Mouse (Mus musculus) heart, postnatal 4 days (tissue): ENCODE data around the gene Col6a4. TPM values are rescaled to one million over a fixed set of nuclear protein-coding genes. Genes with fewer than 3 reads are reported as not detected.

Source experiments
- DNase-seq: peaks from one replicate; pipeline ENCODE4 v3.0.0; 2021
- total RNA-seq, 2 experiments: library from RNA; stranded (reverse); gene quantifications; 2 replicates each; pipeline ENCODE4 v1.2.3; 2021

Col6a4 gene
- total RNA-seq = under 1 TPM; 0.07 to 0.09 TPM

DNA sequence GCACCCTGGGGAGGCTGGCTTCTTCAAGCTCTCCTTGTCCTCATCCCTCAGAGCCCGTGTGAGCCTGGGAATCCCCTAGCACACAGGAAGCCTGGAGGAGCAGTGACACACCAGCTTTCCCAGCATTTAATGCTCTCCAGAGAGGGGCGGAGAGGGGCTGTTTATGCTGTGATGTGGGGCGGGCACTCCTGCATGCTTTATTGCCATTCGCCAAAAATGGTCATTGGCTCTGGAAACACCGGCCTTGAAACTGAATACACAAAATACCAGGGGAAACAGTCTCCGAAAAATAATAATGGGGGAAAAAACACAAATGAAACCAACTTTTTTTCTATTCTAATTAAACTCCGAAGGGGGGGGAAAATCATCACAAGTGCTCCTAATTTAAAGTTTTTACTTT is at the start of gene Col6a4:
Col6a4 (minus strand) TSS at position 101 of the 400 bp plus-strand sequence.
- DNase-seq = no peak

DNA sequence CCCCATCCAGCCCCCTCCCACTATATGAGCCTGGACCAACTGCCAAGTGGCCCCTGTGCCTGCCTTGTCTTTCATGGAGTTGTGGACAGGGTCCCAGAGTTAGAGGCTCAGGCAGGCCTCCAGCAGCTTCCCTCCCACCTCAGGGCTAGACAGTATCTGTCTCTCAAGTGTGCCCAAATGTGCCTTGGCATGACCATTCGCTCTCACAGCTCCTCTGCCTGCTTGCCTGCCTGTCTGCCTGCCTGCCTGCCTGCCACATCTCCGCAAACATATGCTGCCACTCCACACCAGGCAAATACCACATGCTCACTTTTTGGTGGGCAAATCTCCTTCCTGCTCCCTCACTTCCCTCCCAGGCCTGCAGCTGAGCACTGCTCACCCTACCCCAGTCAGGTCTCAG is 49.0 kb upstream of the Col6a4 start:
- no peak for DNase-seq

DNA sequence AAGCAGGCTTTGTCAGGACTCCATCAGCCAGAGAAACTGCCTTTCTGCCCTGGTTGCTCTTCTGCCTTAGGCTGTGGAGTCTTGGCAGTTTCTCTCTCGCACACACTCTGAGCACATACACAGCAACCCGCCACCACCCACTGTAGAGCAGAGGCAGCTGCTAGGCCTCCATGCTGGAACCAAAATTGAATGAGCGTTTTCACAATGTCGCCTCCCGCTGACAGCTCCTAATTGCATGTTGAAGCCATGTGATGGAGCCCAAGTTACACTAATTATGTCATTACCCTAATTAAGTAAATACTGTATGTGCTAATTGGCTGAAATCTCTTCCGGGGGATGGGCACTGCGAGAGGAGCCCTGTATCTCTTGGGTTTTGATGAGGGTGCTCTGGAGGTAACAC is 47.6 kb upstream of the Col6a4 start:
- no peak for DNase-seq

DNA sequence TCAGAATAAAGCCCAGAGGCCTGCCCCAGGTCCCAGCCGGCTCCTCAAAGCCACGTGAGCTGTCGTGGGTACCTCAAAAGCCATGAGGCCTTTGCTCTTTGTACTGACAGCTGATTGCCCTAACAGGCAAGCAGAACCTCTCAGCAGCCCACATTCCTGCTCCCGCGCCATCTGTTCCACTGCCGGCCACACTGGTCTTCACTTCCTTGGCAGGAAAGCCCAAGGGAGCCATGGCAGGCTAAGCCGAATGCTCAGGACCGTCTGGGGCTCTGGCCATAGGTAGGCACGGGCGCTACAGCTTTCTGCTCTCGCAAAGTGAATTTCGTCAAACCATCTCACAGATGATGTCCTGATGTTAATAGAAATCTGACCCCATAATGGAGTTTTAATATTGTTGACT is 45.4 kb upstream of the Col6a4 start:
- no peak for DNase-seq

DNA sequence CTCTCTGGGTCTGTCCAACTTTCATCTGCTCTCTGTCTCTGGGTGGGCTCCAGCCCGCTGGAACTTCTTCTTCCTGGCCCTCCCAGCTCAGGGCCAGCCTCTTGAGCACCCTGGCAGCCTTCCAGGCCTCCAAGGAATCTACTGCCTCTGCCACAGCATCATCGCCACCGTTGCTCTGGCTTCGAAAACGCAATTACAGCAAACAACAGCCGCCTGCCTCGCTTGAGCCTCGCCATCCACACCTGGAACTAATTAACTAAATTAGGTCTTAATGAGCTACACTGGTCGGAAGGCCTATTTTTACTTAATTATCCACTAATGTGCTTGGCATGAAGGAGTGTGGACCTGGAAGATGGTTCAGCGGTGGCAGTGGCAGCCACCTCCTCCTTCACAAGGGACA is 43.2 kb upstream of the Col6a4 start:
- DNase-seq = no peak

DNA sequence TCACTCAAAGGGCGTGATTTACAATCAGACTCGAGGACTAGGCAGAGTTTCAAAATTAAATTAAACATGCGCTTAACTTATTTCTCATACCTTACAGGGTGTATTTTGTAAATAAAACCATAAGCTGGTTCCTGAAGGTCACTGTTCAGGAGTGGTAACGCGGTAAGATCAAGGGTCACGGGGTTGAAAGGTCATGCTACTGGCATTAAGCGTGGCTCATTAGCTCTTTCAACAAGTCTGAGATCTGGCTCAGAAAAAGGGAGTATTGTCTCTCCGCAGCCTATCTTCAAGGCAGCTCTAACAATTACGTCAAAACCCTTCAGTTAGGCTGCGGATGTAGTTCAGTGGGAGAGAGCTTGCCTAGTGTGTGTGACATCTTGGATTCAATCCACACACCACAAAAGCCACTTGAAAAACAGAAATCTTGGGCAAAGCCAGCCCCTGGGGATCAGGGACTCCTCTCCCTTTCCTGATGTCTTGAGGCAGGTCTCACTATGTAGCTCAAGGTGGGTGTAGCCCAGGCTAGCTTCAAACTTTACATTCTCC is 41.2 kb upstream of the Col6a4 start:
- no peak for DNase-seq

DNA sequence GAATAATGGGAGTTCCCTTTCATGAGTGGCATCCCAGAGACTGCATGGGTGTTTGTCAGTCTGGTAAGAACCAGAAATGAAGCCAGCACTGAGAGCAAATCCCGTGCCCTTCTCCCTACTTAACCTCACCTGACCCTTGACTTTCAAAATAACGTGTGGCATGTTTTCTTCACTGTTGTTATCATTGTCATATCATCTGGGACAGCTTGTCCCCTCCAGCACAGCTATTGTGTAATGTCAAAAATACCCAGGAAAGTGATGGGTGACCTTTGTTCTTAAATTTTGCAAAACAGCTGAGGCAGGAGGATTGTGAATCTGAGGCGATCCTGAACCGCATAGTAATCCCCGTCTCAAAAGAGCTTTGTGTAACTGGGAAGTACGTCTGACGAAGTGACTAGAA is 33.7 kb upstream of the Col6a4 start:
- DNase-seq = no peak

DNA sequence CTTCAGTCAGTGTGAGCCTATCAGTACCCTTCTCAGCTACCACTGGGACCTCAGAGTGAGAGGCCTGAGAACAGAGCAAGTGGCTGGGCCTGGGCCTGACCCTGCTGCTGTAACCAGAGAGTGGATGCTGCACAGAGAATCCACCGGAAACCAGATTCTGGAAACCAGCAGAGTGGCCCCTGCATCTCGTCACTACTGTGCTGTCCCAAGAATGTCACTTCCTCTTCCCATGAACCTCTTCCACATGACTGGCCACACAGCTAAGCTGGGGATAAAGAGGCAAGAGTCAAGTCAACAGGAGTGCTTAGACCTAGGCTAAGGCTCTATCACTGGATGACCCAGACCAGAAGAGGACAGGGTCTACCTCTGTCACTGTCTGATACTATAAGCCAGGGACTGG is 32.5 kb upstream of the Col6a4 start:
- DNase-seq = no peak

DNA sequence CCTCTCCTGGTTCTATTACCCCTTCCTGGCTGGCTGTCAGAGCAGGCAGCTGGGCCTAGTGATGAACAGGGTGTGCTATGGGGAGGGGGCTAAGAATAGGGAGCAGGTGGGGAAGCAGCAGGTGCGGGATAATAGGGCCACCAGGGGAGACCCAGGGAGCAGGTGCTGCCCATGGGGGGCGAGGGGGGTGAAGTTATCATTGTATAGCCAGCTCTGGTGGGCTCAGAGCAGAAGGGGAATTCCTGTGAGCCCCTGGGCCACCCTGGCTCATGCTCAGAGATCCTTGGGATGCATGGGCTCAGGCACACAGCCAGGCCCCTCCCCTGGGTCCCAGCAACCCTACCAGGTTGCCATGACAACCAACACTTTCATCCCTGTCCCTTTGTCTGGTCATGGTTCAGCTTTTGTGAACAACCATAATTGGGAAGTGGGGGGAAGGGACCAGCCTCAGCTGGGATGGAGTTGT is 30.2 kb upstream of the Col6a4 start:
- DNase-seq = no peak

DNA sequence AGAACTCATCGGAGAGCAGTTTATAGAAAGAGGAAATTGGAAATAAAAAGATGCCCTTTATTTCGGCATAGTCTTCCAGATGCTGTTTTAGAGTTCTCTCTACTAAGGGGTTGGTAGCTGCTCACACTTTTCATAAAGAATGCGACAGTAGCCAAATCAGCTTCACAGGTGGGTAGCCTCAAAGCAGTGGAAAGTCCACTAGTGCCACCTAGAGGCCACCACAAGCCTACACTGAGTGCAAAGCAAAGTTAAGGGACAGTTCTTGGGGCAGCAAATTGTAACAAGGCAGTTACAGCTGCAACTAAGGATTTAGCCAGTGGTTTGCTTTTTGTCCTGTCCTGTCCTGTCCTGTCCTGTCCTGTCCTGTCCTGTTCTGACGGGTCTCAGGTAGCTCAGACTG is 27.0 kb upstream of the Col6a4 start:
- DNase-seq = peak; percentile 20

DNA sequence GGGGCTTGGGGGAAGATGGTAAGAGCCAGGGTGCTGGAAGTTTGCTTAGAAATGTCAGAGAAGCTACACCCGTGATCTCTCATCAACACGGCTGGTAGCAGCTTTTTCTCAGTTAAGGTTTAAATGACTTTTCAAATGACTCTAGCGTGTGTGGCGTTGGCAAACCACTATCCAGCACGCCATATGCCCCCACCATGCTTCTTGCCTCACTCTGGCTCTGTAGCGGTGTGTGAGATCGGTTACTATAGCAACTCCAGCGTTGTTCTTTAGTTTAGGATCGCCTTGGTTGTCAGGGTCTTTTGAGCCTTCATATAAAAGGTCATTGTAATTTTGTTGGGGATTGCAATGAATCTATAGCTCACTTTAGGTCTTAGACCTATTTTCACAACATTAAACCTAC is 22.5 kb upstream of the Col6a4 start:
- DNase-seq = no peak

DNA sequence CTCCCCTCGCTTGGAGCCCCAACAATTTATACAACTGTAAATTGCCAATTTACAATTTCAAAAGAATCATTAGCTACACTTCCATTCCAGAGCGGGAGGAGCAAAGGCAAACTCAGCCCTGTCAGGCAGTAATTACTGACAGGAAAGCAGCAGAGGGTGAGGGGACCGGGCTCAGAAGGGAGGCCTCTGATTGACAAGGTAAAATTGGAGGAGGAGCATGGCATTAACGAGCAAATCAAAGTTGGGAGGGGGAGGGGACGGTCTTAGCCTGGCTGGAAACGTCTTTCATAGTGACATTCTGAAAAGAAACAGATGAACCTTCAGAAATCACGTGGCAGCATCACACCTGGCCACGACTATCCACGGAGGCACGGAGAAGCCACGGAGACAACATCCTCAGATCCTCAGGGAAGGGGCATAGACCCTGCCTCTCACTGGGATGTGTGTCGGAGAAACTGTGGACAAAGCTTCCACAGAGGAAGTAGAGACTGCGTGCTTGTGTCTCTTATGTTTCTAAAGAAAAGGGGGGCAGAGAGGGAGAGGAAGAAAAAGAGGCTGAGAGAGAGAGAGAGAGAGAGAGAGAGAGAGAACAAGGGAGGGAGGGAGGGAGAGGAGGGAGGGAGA is 19.3 kb upstream of the Col6a4 start:
- DNase-seq = no peak

DNA sequence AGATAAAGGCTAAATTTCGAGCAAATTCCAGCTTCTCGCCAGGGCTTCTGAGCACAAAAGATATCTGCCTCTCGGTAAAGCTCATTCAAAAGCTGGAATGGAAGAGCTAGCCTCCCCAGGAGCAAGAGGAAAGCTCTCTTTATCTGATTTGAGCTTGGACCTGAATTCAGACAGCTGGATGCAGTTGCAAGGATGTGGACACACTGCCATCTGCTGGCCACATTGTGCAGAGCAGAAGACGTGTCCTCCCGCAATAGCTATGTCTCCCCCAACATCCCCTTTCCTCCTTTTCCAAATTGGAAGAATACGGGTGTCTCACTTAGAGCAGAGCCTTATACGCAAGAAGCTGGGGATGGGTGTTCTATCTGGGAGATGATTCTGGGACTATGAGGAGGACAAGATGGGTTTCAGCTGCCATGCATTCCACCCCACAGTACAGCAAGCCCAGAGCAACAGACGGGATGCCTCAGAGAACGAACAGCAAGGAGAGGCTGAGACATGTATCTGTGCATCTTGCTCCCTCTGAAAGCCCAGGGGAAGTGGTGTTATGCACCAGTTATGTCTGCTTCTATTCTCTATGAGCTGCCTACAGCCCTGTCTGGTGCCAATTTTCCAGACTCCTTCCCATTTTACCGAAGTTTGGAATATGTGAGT is 16.3 kb upstream of the Col6a4 start:
- peak; percentile 83 for DNase-seq

DNA sequence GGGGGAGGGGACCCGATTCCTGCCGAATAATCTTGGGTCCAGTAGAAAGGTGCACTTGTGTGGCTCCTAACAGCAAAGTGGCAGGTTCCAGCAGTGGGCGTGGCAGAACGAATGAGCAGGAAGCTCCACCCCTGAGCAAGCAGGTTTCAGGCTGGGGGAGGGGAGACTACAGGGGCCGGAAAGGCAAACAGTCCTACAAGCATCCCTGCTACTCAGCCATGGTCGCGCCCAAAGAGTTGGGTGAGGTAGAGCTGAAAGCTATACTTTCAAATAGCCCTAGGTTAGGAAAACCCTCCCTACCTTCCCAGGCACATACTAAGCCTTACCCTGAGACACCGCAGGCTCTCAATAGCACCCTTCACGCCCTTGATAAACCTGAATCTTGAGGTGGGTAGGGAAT is 9.7 kb upstream of the Col6a4 start:
- DNase-seq = no peak

DNA sequence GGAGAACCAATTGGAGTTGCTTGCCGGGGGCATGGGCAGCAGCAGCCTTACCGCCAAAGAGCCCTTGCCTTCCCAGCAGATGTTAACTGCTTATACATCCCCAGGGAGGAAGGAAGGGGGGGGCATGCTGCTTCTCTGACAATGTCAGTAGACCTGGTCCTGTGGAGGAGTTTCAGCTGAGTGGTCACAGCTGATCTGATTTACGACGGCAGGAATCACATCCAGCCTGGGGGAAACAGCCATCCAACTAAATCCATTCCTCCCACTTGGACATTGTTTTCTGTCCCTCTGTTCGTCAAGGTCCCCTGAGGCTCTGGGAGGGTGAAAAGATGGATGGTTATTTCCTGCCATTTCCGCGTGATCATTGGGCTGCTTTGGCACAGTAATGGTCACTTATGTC is 7.8 kb upstream of the Col6a4 start:
- no peak for DNase-seq

DNA sequence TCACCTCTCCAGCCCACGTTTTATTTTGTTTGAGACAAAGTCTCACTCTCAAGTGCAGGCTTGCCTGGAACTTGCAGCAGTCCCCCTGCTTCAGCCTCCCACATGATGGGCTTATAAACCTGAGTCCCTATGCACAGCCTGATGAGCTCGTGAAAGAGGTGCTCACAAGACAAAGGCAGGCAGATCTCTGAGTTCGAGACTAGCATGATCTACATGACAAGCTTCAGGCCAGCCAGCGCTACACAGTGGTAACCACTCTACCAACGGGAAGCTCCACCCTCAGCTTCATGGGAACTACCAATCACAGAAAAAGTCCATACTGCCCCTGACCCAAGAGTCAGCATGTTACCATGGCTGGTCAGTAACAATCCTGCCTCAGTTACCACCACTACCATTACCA is 4.6 kb upstream of the Col6a4 start:
- DNase-seq = no peak

DNA sequence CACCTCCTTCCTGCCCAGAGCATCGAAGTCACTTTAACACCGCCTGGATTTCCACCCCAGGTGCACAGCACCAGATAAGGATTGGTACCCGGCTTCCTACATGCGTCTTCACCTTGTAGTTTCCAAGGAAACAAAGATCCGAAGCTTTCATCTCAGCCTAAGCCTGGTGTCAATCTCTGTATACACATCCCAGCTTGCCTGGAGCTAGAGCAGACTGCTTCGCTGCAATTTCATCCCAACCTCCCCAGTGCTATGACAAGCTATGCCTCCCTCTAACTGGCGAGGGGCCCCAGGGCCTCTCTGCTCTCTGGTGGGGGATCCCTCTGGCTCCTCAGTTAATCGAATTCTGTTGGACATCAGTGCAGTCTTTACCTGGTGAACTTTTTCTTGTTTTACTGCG is 3.7 kb upstream of the Col6a4 start:
- no peak for DNase-seq

DNA sequence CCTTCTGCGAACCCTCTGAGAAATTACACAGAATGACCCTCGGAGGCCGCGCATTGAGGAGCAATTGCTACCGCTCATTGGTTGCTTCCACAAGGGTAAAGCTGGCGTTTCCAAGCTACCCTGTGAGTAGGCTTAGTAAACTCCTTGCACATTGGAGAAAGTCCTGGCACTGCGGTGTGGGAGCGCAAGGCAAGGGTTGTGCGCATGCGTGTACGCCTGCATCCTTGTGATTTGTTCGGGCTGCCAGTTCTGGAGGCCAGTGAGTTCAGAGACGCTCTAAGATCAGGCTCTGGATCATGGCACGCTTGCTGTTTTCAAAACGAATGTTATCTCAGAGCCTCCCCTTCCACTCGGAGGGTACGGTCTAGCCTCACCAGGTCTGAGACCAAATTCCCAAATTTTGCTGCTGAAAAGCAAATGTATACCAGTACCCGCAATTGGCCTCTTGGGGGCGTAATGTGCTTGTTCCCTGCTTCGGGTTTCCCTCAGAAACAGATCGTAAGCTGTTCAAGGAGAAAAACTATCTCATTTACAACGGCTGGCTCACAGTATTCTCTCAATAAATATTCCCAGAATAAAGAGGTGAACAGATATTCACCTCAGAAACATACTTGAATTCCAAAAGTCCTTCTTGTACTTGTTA is 2.9 kb upstream of the Col6a4 start:
- no peak for DNase-seq

DNA sequence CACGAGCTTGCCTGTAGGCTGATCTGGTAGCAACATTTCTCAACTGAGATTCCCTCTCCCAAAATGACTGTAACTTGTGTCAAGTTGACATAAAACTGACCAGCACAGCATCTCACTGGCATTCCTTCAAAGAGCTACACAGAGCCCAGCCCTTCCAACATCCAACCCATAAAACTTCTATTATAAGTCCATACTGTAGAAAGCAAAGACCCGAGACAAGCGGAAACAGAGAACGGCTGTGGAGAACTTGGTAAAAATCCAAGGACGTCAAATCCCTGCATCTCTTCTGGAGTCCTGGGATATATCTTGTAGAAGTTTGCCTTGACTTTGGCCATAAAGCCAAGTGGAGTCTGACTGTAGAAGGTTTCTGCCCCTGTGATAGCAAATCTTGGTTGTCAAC is 15.1 kb downstream of the Col6a4 start:
- no peak for DNase-seq

DNA sequence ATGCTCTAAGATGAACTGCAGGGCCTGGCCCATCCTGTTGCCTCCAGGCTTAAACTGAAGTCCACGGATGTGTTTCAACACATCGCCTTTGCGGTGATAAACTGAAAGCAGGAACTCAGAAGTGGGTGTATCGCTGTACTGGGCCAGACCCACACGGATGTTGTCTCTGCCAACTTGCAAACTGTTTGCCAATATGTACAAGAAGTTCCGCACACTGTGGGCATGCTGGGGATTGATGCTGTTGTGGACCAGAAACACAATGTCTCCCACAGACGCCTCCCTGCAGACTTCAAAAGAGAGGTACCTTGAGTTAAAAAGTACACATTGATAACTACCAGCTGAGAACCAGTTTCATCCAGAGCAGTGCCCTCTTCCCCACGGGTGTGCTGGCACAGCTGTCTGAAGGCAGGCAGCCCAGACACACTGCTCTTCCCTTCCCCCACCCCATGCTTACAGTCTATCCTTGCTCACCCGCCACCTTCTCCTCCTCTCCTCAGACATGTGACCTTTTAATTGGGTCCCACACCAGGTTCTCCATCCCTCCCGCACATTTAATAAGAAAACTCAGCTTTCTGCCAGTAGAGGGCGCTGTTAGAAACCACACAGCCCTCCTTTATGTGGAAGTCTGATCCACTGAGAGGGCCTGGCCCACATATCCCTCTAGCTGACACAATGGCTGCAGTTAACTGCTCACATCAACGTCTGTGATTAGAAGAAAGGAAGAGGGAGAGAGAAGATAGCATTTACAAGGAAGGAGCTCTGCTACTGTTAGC is 16.1 kb downstream of the Col6a4 start:
- DNase-seq = peak; percentile 45

DNA sequence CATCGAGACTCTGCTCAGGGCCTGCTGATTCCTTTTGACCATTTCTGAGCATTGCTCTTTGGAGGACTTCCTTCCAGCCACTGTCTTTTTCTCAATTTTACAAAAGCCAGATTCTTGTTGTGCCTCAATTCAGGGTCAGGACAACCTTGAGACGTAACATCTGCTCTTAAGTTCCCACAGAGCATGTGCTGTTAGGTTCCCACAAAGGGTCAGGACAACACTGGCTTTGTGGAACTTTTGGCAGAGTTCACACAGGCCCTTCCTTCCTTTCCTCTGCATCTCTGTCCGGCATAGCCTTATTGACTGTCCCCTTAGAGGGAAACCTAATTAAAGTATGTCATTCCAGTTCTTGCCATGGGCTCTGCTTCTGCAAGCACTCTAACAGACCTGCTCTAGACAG is 18.6 kb downstream of the Col6a4 start:
- DNase-seq = no peak

DNA sequence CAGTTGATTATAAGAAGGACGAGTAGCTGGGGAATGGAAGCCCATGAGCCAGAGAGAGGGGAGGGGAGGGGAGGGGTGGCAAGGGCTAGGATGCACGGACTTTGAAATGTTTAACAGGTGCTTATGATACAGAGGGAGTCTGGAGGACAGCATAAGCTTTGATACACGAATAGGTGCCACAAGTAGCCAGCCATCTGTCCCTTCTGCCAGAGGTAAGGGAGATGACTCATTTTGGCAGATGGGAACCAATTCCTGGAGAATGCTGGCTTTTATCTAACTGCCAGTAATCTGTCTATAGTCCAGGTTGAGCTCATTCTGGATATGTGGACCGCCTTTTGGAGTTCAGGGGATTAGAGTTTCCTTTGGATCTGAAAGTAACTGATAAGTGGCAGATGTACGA is 20.3 kb downstream of the Col6a4 start:
- DNase-seq = no peak

DNA sequence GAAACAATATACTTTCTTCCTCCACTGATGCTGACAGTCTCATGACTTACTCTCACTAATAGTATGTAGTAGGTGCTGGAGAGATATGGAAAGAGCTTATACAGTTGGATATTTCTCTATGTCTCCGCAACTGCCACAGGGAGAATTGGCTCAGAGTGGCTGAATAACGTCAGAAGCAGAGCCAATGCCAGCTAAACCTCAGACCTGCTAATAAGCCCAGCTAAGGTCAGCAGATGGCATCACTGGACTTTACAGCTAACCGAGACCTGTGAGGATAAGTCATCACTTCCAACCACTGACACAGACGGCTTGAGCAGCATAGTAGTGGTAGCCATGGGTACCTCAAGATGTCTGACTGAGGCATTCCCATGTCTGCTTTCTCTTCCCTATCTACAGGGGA is 22.6 kb downstream of the Col6a4 start:
- DNase-seq = no peak
